Mouse (Mus musculus): Measurements from ENCODE around the gene Shisal1. TPM values are rescaled to one million over a fixed set of nuclear protein-coding genes. Genes with fewer than 3 reads are reported as not detected.

The Shisal1 gene
- polyA plus RNA-seq, 1 experiment: 2.2 TPM

GRCm38 (mm10) chr15:84410052-84410451 lies 36.8 kb downstream of the Shisal1 start:
- H3ac ChIP-seq (ENCODE audit: control insufficient read depth, insufficient read length): no peak overlapping the region
- H3K4me2 ChIP-seq (ENCODE audit: low read depth): no peak overlapping the region
- H3K27me3 ChIP-seq (ENCODE audit: control insufficient read depth, insufficient read depth, insufficient read length): peaks cover 21% of the 10 kb centered on the region
- no peaks in the 10 kb centered on the region for H3K79me2 ChIP-seq (ENCODE audit: control insufficient read depth, insufficient read depth)
- H3K4me3 ChIP-seq: no peak overlapping the region
- no peaks in the 10 kb centered on the region for H3K36me3 ChIP-seq (ENCODE audit: control insufficient read depth, insufficient read depth)
- TF ChIP-seq POLR2A (IDR thresholded peaks at IDR 0.05; ENCODE audit: insufficient read length, low read depth) (no peak), TCF12 (IDR thresholded peaks at IDR 0.05; ENCODE audit: insufficient read depth, poor library complexity, severe bottlenecking) (no peak), POLR2AphosphoS2 (IDR thresholded peaks at IDR 0.05; ENCODE audit: insufficient read length, low read depth) (no peak), MYOG (IDR thresholded peaks at IDR 0.05; ENCODE audit: control insufficient read depth in 1 of 3, insufficient read depth in 1 of 3, insufficient read length in 2 of 3, low read depth in 2 of 3) (no peak), E2F4 (IDR thresholded peaks at IDR 0.05; ENCODE audit: insufficient read depth) (no peak), MAX (IDR thresholded peaks at IDR 0.05; ENCODE audit: low read depth) (no peak), SRF (IDR thresholded peaks at IDR 0.05; ENCODE audit: control insufficient read depth, insufficient read length, low read depth) (no peak), REST (IDR thresholded peaks at IDR 0.05; ENCODE audit: insufficient read depth, insufficient read length) (no peak), CEBPB (IDR thresholded peaks at IDR 0.05; ENCODE audit: insufficient read depth, poor library complexity, severe bottlenecking) (no peak), TCF3 (IDR thresholded peaks at IDR 0.05; ENCODE audit: insufficient read length, low read depth) (no peak), USF1 (IDR thresholded peaks at IDR 0.05; ENCODE audit: low read depth) (no peak), MYOD1 (IDR thresholded peaks at IDR 0.05; ENCODE audit: control insufficient read depth in 1 of 3, insufficient read length in 2 of 3, low read depth in 2 of 3) (no peak)

- no peak for TF ChIP-seq MYOD1 (IDR thresholded peaks at IDR 0.05; ENCODE audit: control insufficient read depth in 1 of 3, insufficient read length in 2 of 3, low read depth in 2 of 3)
- TF ChIP-seq E2F4 (IDR thresholded peaks at IDR 0.05; ENCODE audit: insufficient read depth): no peak
- no peak for TF ChIP-seq POLR2A (IDR thresholded peaks at IDR 0.05; ENCODE audit: insufficient read length, low read depth)
- no peak for TF ChIP-seq MAX (IDR thresholded peaks at IDR 0.05; ENCODE audit: low read depth)
- TF ChIP-seq MYOG (IDR thresholded peaks at IDR 0.05; ENCODE audit: control insufficient read depth in 1 of 3, insufficient read depth in 1 of 3, insufficient read length in 2 of 3, low read depth in 2 of 3): no peak
- TF ChIP-seq CEBPB (IDR thresholded peaks at IDR 0.05; ENCODE audit: insufficient read depth, poor library complexity, severe bottlenecking): no peak
- no peak for TF ChIP-seq POLR2AphosphoS2 (IDR thresholded peaks at IDR 0.05; ENCODE audit: insufficient read length, low read depth)
- no peak for TF ChIP-seq TCF12 (IDR thresholded peaks at IDR 0.05; ENCODE audit: insufficient read depth, poor library complexity, severe bottlenecking)
- no peak for TF ChIP-seq REST (IDR thresholded peaks at IDR 0.05; ENCODE audit: insufficient read depth, insufficient read length)
- no peak for TF ChIP-seq USF1 (IDR thresholded peaks at IDR 0.05; ENCODE audit: low read depth)
- no peak for TF ChIP-seq SRF (IDR thresholded peaks at IDR 0.05; ENCODE audit: control insufficient read depth, insufficient read length, low read depth)
- no peak for TF ChIP-seq TCF3 (IDR thresholded peaks at IDR 0.05; ENCODE audit: insufficient read length, low read depth)
- no peak overlapping the region for H3K4me3 ChIP-seq
- H3K27me3 ChIP-seq (ENCODE audit: control insufficient read depth, insufficient read depth, insufficient read length): peaks cover 35% of the 10 kb centered on the region
- H3K79me2 ChIP-seq (ENCODE audit: control insufficient read depth, insufficient read depth): no peaks in the 10 kb centered on the region
- no peaks in the 10 kb centered on the region for H3K36me3 ChIP-seq (ENCODE audit: control insufficient read depth, insufficient read depth)
- no peak overlapping the region for H3ac ChIP-seq (ENCODE audit: control insufficient read depth, insufficient read length)
- no peak overlapping the region for H3K4me2 ChIP-seq (ENCODE audit: low read depth)
These were observed 38.3 kb downstream of the Shisal1 start for GRCm38 (mm10) chr15:84408576-84408975.

DNA sequence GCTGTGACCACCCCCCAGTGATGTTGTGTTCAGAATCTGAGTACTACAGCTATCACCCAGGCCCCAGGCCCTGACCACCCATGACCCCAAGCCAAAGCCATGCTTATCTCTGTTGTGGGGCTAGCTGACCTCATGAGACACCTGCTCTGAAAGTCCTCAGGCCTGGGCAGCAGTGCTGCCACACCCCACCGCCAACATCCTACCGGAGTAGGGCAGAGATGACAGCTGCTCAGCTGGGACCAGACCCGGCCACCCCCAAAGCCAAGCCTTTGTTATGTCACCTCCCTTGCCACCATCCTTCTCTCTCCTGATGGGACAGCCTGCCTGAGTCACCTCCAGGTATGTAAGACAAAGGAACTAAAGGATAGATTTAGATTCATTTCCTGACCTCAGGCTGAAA lies 41.1 kb downstream of the Shisal1 start:
- no peaks in the 10 kb centered on the region for H3K36me3 ChIP-seq (ENCODE audit: control insufficient read depth, insufficient read depth)
- H3K4me3 ChIP-seq: no peak overlapping the region
- H3K4me2 ChIP-seq (ENCODE audit: low read depth): no peak overlapping the region
- TF ChIP-seq POLR2A (IDR thresholded peaks at IDR 0.05; ENCODE audit: insufficient read length, low read depth) (no peak), TCF3 (IDR thresholded peaks at IDR 0.05; ENCODE audit: insufficient read length, low read depth) (peak; percentile 35), MYOD1 (IDR thresholded peaks at IDR 0.05; ENCODE audit: control insufficient read depth in 1 of 3, insufficient read length in 2 of 3, low read depth in 2 of 3) (peak in 2 of 3 experiments; percentile 68 to 94), CEBPB (IDR thresholded peaks at IDR 0.05; ENCODE audit: insufficient read depth, poor library complexity, severe bottlenecking) (no peak), MYOG (IDR thresholded peaks at IDR 0.05; ENCODE audit: control insufficient read depth in 1 of 3, insufficient read depth in 1 of 3, insufficient read length in 2 of 3, low read depth in 2 of 3) (peak; percentile 10 to 97 (median 84)), USF1 (IDR thresholded peaks at IDR 0.05; ENCODE audit: low read depth) (no peak), POLR2AphosphoS2 (IDR thresholded peaks at IDR 0.05; ENCODE audit: insufficient read length, low read depth) (no peak), E2F4 (IDR thresholded peaks at IDR 0.05; ENCODE audit: insufficient read depth) (no peak), TCF12 (IDR thresholded peaks at IDR 0.05; ENCODE audit: insufficient read depth, poor library complexity, severe bottlenecking) (peak; percentile 20), REST (IDR thresholded peaks at IDR 0.05; ENCODE audit: insufficient read depth, insufficient read length) (no peak)
- H3K27me3 ChIP-seq (ENCODE audit: control insufficient read depth, insufficient read depth, insufficient read length): peaks cover 42% of the 10 kb centered on the region
- no peak overlapping the region for H3ac ChIP-seq (ENCODE audit: control insufficient read depth, insufficient read length)
- H3K79me2 ChIP-seq (ENCODE audit: control insufficient read depth, insufficient read depth): no peaks in the 10 kb centered on the region

DNA sequence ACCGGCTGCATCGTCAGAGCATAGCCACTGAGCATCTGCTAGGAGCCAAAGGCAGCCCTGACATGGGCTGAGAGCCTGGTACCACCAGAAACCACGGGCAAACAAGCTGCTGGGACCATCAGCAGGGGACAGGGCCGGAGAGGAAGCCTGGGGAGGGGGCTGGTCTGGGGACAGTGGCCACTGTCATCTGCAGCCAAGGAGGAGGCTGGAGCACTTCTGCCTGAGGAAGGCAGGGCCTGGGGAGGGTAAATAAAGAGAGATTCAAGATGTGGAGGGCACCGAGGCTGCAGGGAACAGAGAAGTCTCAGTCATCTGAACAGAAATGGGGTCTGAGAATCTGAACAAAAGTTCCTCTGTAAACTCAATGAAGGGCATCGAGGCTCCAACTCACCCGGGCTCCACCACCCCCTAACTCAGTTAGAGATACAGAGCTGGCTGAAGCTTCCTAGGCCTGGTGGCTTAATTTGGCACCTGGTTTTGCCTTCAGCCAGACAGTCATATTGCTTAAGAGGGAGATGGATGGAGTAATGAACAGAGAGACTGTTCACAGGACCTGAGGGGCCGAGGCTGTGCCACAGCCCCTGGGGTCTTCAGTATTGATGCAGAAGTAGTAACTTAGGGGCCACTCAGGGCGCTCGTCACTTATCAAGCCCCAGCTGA lies 43.3 kb downstream of the Shisal1 start:
- TF ChIP-seq TCF12 (IDR thresholded peaks at IDR 0.05; ENCODE audit: insufficient read depth, poor library complexity, severe bottlenecking): no peak
- TF ChIP-seq MYOG (IDR thresholded peaks at IDR 0.05; ENCODE audit: control insufficient read depth in 1 of 3, insufficient read depth in 1 of 3, insufficient read length in 2 of 3, low read depth in 2 of 3): peak in 1 of 3 experiments; percentile 5
- TF ChIP-seq E2F4 (IDR thresholded peaks at IDR 0.05; ENCODE audit: insufficient read depth): no peak
- no peak overlapping the region for H3ac ChIP-seq (ENCODE audit: control insufficient read depth, insufficient read length)
- no peak overlapping the region for H3K4me3 ChIP-seq
- H3K79me2 ChIP-seq (ENCODE audit: control insufficient read depth, insufficient read depth): no peaks in the 10 kb centered on the region
- no peak overlapping the region for H3K4me2 ChIP-seq (ENCODE audit: low read depth)
- H3K27me3 ChIP-seq (ENCODE audit: control insufficient read depth, insufficient read depth, insufficient read length): peaks cover 42% of the 10 kb centered on the region
- no peaks in the 10 kb centered on the region for H3K36me3 ChIP-seq (ENCODE audit: control insufficient read depth, insufficient read depth)

All from myocyte (in vitro differentiated cells).